Mouse (Mus musculus) common myeloid progenitor, adult 5-6 weeks (primary cell): ENCODE results near the gene Pdcd2. TPM values are rescaled to one million over a fixed set of nuclear protein-coding genes. Genes with fewer than 3 reads are reported as not detected.
"Not testable (repeated sequence)": the region's sequence is repeated elsewhere in the genome, so short reads cannot be mapped to it uniquely, and the experiment has no call there.

Experiments
- ATAC-seq: replicated peaks from 2 replicates; pipeline ENCODE4 v1.8.0; 2016; ENCODE audit warnings: low read depth, mild to moderate bottlenecking, moderate TSS enrichment, inconsistent platforms; ENCODE audit not compliant: poor library complexity, severe bottlenecking
- total RNA-seq: library from RNA; stranded (forward); fragments of 200-1000, 187-1606 nt; gene quantifications from 2 replicates; pipeline ENCODE4 v1.2.3, GENCODE M21; 2017

Gene Pdcd2
- 86.3 and 100 TPM in 2 replicates for total RNA-seq

- ATAC-seq = peak; percentile 94
Observed at GRCm38 (mm10) chr17:15526986-15527810, at the start of gene Pdcd2. Gene Pdcd2, minus strand, starts transcription at chr17:15527301.

- no peak for ATAC-seq
Observed at GRCm38 (mm10) chr17:15575056-15575455, 48.0 kb upstream of the Pdcd2 start.

GRCm38 (mm10) chr17:15566908-15567307, 39.8 kb upstream of the Pdcd2 start:
- ATAC-seq = no peak

- ATAC-seq = no peak
Observed at GRCm38 (mm10) chr17:15564928-15565300, 37.8 kb upstream of the Pdcd2 start.

- peak; percentile 99 for ATAC-seq
Observed at GRCm38 (mm10) chr17:15564014-15564927, 37.2 kb upstream of the Pdcd2 start, which contains the start of gene Prdm9. Gene Prdm9, minus strand, starts transcription at chr17:15564354.

GRCm38 (mm10) chr17:15559946-15560345, 32.8 kb upstream of the Pdcd2 start:
- no peak for ATAC-seq

GRCm38 (mm10) chr17:15549713-15550112, 22.6 kb upstream of the Pdcd2 start:
- no peak for ATAC-seq

GRCm38 (mm10) chr17:15546440-15546839, 19.3 kb upstream of the Pdcd2 start:
- no peak for ATAC-seq

GRCm38 (mm10) chr17:15543868-15544267, 16.8 kb upstream of the Pdcd2 start:
- not testable (repeated sequence) for ATAC-seq

GRCm38 (mm10) chr17:15540309-15540708, 13.2 kb upstream of the Pdcd2 start:
- ATAC-seq = no peak

GRCm38 (mm10) chr17:15536457-15536904, 9.4 kb upstream of the Pdcd2 start:
- peak; percentile 66 for ATAC-seq

- ATAC-seq = peak; percentile 31
Observed at GRCm38 (mm10) chr17:15535943-15536342, 8.8 kb upstream of the Pdcd2 start.

- ATAC-seq = 0 out of 2 replicates have a peak, but pooled peaks have one; percentile 23
Observed at GRCm38 (mm10) chr17:15535162-15535800, 8.2 kb upstream of the Pdcd2 start.

GRCm38 (mm10) chr17:15530141-15530540, 3.0 kb upstream of the Pdcd2 start:
- no peak for ATAC-seq

GRCm38 (mm10) chr17:15528887-15529286, 1.8 kb upstream of the Pdcd2 start:
- ATAC-seq = no peak

- no peak for ATAC-seq
Observed at GRCm38 (mm10) chr17:15527811-15528136, 673 bp upstream of the Pdcd2 start.

- ATAC-seq = no peak
Observed at GRCm38 (mm10) chr17:15526304-15526703, 797 bp downstream of the Pdcd2 start.

- ATAC-seq = no peak
Observed at GRCm38 (mm10) chr17:15518766-15519165, 8.3 kb downstream of the Pdcd2 start.

- ATAC-seq = no peak
Observed at GRCm38 (mm10) chr17:15518186-15518585, 8.9 kb downstream of the Pdcd2 start.

- ATAC-seq = 0 out of 2 replicates have a peak, but pooled peaks have one; percentile 36
Observed at GRCm38 (mm10) chr17:15517776-15518175, 9.3 kb downstream of the Pdcd2 start.
